Mouse (Mus musculus): Measurements from ENCODE around the gene Lpar3.

DNA sequence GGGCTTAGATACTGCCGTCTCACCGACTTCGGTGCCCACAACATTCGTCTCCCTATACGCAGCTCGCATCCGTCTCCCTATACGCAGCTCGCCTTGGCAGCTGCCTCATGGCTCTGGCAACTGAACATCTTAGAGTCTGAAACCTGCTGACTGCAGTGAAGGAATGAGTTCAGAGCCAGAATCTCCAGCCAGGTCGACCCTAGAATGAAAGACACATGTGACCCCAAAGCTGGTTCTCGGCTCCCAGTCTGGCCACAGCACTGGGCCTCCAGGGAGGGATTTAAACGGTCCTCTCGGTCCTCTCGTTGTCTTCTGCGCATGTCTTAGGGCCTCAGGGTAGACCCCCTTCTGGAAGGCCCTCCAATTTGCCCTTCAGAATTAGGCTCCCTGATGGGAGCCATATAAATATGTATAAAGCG is 97.8 kb downstream of the Lpar3 start:
- TF ChIP-seq FLI1 (IDR thresholded peaks at IDR 0.05; ENCODE audit: low read length): no peak
- no peak for TF ChIP-seq GATA1 (IDR thresholded peaks at IDR 0.05; ENCODE audit: borderline replicate concordance, low read length)
